Mouse (Mus musculus) CH12.LX (cell line): ENCODE data around the gene Ccdc30. TPM values are rescaled to one million over a fixed set of nuclear protein-coding genes. Genes with fewer than 3 reads are reported as not detected.
A peak's percentile ranks its signal among the peaks of the same experiment; 100 is the strongest.
"Not testable (repeated sequence)": the region's sequence is repeated elsewhere in the genome, so short reads cannot be mapped to it uniquely, and the experiment has no call there.

Experiments used
- DNase-seq: peaks from one replicate; pipeline ENCODE4 v3.0.0-alpha.2; 2013; ENCODE audit errors: extremely low read depth
- H3K27ac ChIP-seq: 2 replicates; pipeline ENCODE4 v1.5.1; 2012; ENCODE audit warnings: low read depth, mild to moderate bottlenecking, control low read depth, moderate library complexity; ENCODE audit not compliant: insufficient read depth
- H3K27me3 ChIP-seq: replicated peaks from 2 replicates; pipeline ENCODE3; 2012; ENCODE audit warnings: inconsistent platforms
- H3K36me3 ChIP-seq, 2 experiments: replicated peaks in 1 of 2; 2 replicates each; pipeline versions ENCODE3 to v1.6.1; 2012; ENCODE audit warnings: inconsistent platforms in 1 of 2, low read length in 1 of 2, mild to moderate bottlenecking in 1 of 2, mixed read lengths in 1 of 2, moderate library complexity in 1 of 2; ENCODE audit not compliant: control insufficient read depth in 1 of 2, insufficient read depth in 1 of 2
- H3K4me1 ChIP-seq, 2 experiments: 2 replicates each; pipeline ENCODE4 v1.6.1; 2012; ENCODE audit warnings: inconsistent platforms in 1 of 2, moderate library complexity in 1 of 2; ENCODE audit not compliant: insufficient read depth in 2 of 2, control insufficient read depth in 1 of 2
- H3K4me2 ChIP-seq: 2 replicates; pipeline ENCODE4 v1.6.1; 2012; ENCODE audit warnings: low read depth, mild to moderate bottlenecking, control low read depth; ENCODE audit not compliant: poor library complexity, insufficient read depth, severe bottlenecking
- H3K4me3 ChIP-seq, 3 experiments: fragments of 150-350 bp in 1 of 3; sonication (generic) in 1 of 3; replicated peaks in 1 of 3; 2 replicates each; pipeline versions ENCODE3 to v1.5.1; 2011 to 2012; ENCODE audit warnings: low read depth in 2 of 3, low read length in 2 of 3, mild to moderate bottlenecking in 2 of 3, moderate library complexity in 2 of 3, control low read depth in 1 of 3, improper control_type of control experiment in 1 of 3, inconsistent platforms in 1 of 3, mixed read lengths in 1 of 3; ENCODE audit not compliant: poor library complexity in 1 of 3
- H3K79me2 ChIP-seq: replicated peaks from 2 replicates; pipeline ENCODE4 v1.6.1; 2012; ENCODE audit warnings: mild to moderate bottlenecking, moderate library complexity; ENCODE audit not compliant: control insufficient read depth, poor library complexity, insufficient read depth, severe bottlenecking; ENCODE audit errors: extremely low read depth
- H3K9ac ChIP-seq: 2 replicates; pipeline ENCODE4 v1.6.1; 2012; ENCODE audit warnings: low read depth, mild to moderate bottlenecking, control low read depth, moderate library complexity; ENCODE audit not compliant: insufficient read depth
- H3K9me3 ChIP-seq: replicated peaks from 2 replicates; pipeline ENCODE3; 2012; ENCODE audit warnings: low read length, inconsistent platforms, mixed read lengths
- CHD1 ChIP-seq: IDR thresholded peaks from 2 replicates; pipeline ENCODE4 v1.6.1; 2012; ENCODE audit warnings: low read depth, low read length, improper control_type of control experiment, inconsistent platforms
- CTCF ChIP-seq, 2 experiments: IDR thresholded peaks in 1 of 2; conservative IDR thresholded peaks in 1 of 2; 2 replicates each; pipeline ENCODE4 v1.5.1; 2011 to 2012; ENCODE audit warnings: low read depth in 2 of 2, low read length in 2 of 2, improper control_type of control experiment in 1 of 2, inconsistent platforms in 1 of 2, mild to moderate bottlenecking in 1 of 2, moderate library complexity in 1 of 2
- ELF1 ChIP-seq: IDR thresholded peaks from 2 replicates; pipeline ENCODE4 v1.6.1; 2014; ENCODE audit warnings: low read depth, mild to moderate bottlenecking, inconsistent platforms, low read length, improper control_type of control experiment
- GABPA ChIP-seq: IDR thresholded peaks from 2 replicates; pipeline ENCODE4 v1.6.1; 2012; ENCODE audit warnings: low read depth, low read length, improper control_type of control experiment, inconsistent platforms; ENCODE audit not compliant: insufficient replicate concordance
- IRF4 ChIP-seq: IDR thresholded peaks from 2 replicates; pipeline ENCODE4 v1.6.1; 2014; ENCODE audit warnings: low read depth, mild to moderate bottlenecking, inconsistent platforms, low read length, improper control_type of control experiment
- JUN ChIP-seq: IDR thresholded peaks from 2 replicates; pipeline ENCODE4 v1.6.1; 2011; ENCODE audit warnings: low read depth, mild to moderate bottlenecking, low read length, improper control_type of control experiment, moderate library complexity; ENCODE audit not compliant: insufficient read depth
- KAT2A ChIP-seq: IDR thresholded peaks from 2 replicates; pipeline ENCODE4 v1.6.1; 2012; ENCODE audit warnings: low read length, improper control_type of control experiment, inconsistent platforms; ENCODE audit not compliant: insufficient replicate concordance
- MXI1 ChIP-seq: IDR thresholded peaks from 2 replicates; pipeline ENCODE4 v1.6.1; 2011; ENCODE audit warnings: mild to moderate bottlenecking, low read depth, low read length, improper control_type of control experiment
- NELFE ChIP-seq: IDR thresholded peaks from 2 replicates; pipeline ENCODE4 v1.6.1; 2011; ENCODE audit warnings: low read depth, low read length, improper control_type of control experiment
- NRF1 ChIP-seq: IDR thresholded peaks from 2 replicates; pipeline ENCODE4 v1.6.1; 2014; ENCODE audit warnings: low read depth, mild to moderate bottlenecking, inconsistent platforms, low read length, improper control_type of control experiment, moderate library complexity
- PAX5 ChIP-seq: IDR thresholded peaks from 2 replicates; pipeline ENCODE4 v1.6.1; 2012; ENCODE audit warnings: low read length, inconsistent platforms, mixed read lengths
- POLR2AphosphoS2 ChIP-seq: IDR thresholded peaks from 2 replicates; pipeline ENCODE4 v1.6.1; 2011; ENCODE audit warnings: low read depth, low read length, improper control_type of control experiment
- RCOR1 ChIP-seq: conservative IDR thresholded peaks from 2 replicates; pipeline ENCODE4 v1.6.1; 2012; ENCODE audit warnings: low read depth, mild to moderate bottlenecking, inconsistent platforms, low read length, improper control_type of control experiment
- SIN3A ChIP-seq: IDR thresholded peaks from 2 replicates; pipeline ENCODE4 v1.6.1; 2012; ENCODE audit warnings: low read length, improper control_type of control experiment, inconsistent platforms
- SMC3 ChIP-seq: IDR thresholded peaks from 2 replicates; pipeline ENCODE4 v1.6.1; 2011; ENCODE audit warnings: low read depth, low read length, improper control_type of control experiment
- TCF12 ChIP-seq: IDR thresholded peaks from 2 replicates; pipeline ENCODE4 v1.6.1; 2014; ENCODE audit warnings: low read depth, mild to moderate bottlenecking, inconsistent platforms, low read length, improper control_type of control experiment
- UBTF ChIP-seq: IDR thresholded peaks from 2 replicates; pipeline ENCODE4 v1.6.1; 2012; ENCODE audit warnings: low read depth, mild to moderate bottlenecking, inconsistent platforms, low read length, improper control_type of control experiment, moderate library complexity
- USF1 ChIP-seq: IDR thresholded peaks from 2 replicates; pipeline ENCODE4 v1.6.1; 2014; ENCODE audit warnings: low read depth, mild to moderate bottlenecking, inconsistent platforms, low read length, improper control_type of control experiment
- USF2 ChIP-seq: conservative IDR thresholded peaks from 2 replicates; pipeline ENCODE4 v1.6.1; 2011; ENCODE audit warnings: low read depth, low read length, improper control_type of control experiment
- ZKSCAN1 ChIP-seq: IDR thresholded peaks from 2 replicates; pipeline ENCODE4 v1.6.1; 2012; ENCODE audit warnings: low read depth, inconsistent platforms, low read length, improper control_type of control experiment, borderline replicate concordance
- ZNF384 ChIP-seq: IDR thresholded peaks from 2 replicates; pipeline ENCODE4 v1.6.1; 2012; ENCODE audit warnings: low read depth, low read length, improper control_type of control experiment, inconsistent platforms
- dilution Hi-C: fragments of 300-500 bp; cut with MboI; formaldehyde crosslinking; loops from 2 replicates; pipeline ENCODE4 v1.14.3; 2020; ENCODE audit warnings: low sequenced_read_pairs; ENCODE audit not compliant: extremely low pct_unique_long_range_greater_than_20kb, extremely low pct_ligation_motif_present
- in situ Hi-C: fragments of 300-500 bp; cut with MboI; formaldehyde crosslinking; loops from 3 replicates; pipeline ENCODE4 v1.14.3; 2019; ENCODE audit warnings: low sequenced_read_pairs, low pct_ligation_motif_present, low pct_unique_long_range_greater_than_20kb, mixed read lengths
- polyA plus RNA-seq: library from polyadenylated mRNA; unstranded; fragments of >175 nt; gene quantifications from 2 replicates; pipeline ENCODE4 v1.2.1, GENCODE M21; 2012; ENCODE audit warnings: low read depth; ENCODE audit not compliant: insufficient read length
- total RNA-seq, 2 experiments: library from RNA; depleted of rRNA; stranded (reverse); fragments of 300-350 nt in 1 of 2; fragments of >200 nt in 1 of 2; gene quantifications; 2 replicates each; pipeline ENCODE4 v1.2.3; 2012 to 2014

The Ccdc30 gene
- total and polyA plus RNA-seq, 3 experiments, result 0.04 TPM; not detected in 2

- peaks cover 83 to 92% of the 10 kb centered on the region in 2 experiments for H3K36me3 ChIP-seq
- H3K9me3 ChIP-seq, H3K27me3 ChIP-seq, H3K4me3 ChIP-seq, DNase-seq, H3K4me1 ChIP-seq, H3K27ac ChIP-seq, H3K9ac ChIP-seq, H3K4me2 ChIP-seq, in situ Hi-C loops, dilution Hi-C loops: not testable (repeated sequence)
- H3K79me2 ChIP-seq, result peaks cover 31% of the 10 kb centered on the region
These were observed 136.5 kb downstream of the Ccdc30 start for GRCm38 (mm10) chr4:119278784-119279183.

DNA sequence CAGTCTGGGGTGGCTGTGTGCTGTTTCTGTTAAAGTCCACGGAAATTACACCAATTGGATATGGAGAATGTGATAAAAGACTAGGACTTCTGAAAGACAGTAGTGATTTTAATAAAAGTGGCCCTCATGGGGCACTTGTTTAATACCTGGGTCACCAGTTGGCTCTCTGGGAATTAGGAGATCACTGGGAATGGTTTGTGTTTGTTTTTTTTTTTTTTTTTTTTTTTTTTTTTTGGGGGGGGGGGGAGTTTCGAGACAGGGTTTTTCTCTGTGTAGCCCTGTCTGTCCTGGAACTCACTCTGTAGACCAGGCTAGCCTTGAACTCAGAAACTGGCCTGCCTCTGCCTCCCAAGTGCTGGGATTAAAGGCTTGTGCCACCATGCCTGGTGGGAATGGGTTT, 139.6 kb downstream of the Ccdc30 start:
- dilution Hi-C loops (no loop called here), in situ Hi-C loops (no loop called here)
- Histone ChIP-seq H3K36me3 (peaks cover 76 to 89% of the 10 kb centered on the region in 2 experiments), H3K9me3 (no peaks in the 10 kb centered on the region), H3K4me1 (no peaks in the 10 kb centered on the region), H3K4me2 (no peak overlapping the region), H3K27ac (no peak overlapping the region), H3K4me3 (no peak overlapping the region), H3K27me3 (no peaks in the 10 kb centered on the region), H3K79me2 (peaks cover 8% of the 10 kb centered on the region), H3K9ac (no peak overlapping the region)
- TF ChIP-seq NELFE, result no peak
- TF ChIP-seq ZNF384, result peak; percentile 51; the same call in 1 of the 2 replicates
- no peak for TF ChIP-seq MXI1
- no peak for TF ChIP-seq PAX5
- TF ChIP-seq POLR2AphosphoS2, result no peak
- TF ChIP-seq KAT2A, result no peak
- no peak for DNase-seq

DNA sequence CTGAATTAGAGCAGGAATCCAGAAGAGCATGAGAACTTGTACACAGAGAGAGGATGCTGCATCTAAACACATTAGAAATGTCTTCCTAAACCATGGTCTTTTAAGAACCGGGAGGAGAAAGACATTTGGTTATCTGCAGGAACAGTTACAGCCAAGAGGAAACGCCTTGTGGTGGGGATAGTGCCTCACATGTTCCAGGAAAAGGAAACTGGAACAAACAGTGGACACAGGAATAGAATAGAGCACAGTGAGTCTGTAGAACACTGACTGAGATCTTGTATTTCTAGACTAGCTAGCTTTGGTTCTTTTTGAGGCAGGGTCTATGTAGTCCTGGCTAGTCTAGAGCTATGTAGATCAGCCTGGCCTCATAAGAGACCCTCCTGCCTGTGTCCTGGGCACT, 140.1 kb downstream of the Ccdc30 start:
- dilution Hi-C loops, result no loop called here
- Histone ChIP-seq H3K79me2 (peaks cover 6% of the 10 kb centered on the region), H3K27ac (no peak overlapping the region), H3K4me2 (no peak overlapping the region), H3K27me3 (no peaks in the 10 kb centered on the region), H3K4me1 (no peaks in the 10 kb centered on the region)
- TF ChIP-seq IRF4, result no peak
- no peak for TF ChIP-seq ELF1
- TF ChIP-seq GABPA, result no peak
- no peak for TF ChIP-seq CTCF (conservative IDR thresholded peaks at IDR 0.05 in 1 of 2, IDR thresholded peaks at IDR 0.05 in 1 of 2; ENCODE audit: low read depth in 2 of 2, low read length in 2 of 2)
- no peak for TF ChIP-seq ZKSCAN1
- TF ChIP-seq JUN, result no peak
- TF ChIP-seq SMC3, result no peak
- TF ChIP-seq NRF1, result no peak
- no peak for TF ChIP-seq SIN3A
- TF ChIP-seq CHD1, result no peak
- no peak for TF ChIP-seq TCF12
- TF ChIP-seq KAT2A, result no peak
- TF ChIP-seq MXI1, result no peak
- no peak for TF ChIP-seq USF2
- no peak for TF ChIP-seq UBTF
- TF ChIP-seq USF1, result no peak
- TF ChIP-seq RCOR1, result no peak
- TF ChIP-seq, all 38 proteins: peak for 0
- no peak overlapping the region for H3K4me3 ChIP-seq
- in situ Hi-C loops, result no loop called here
- H3K9me3 ChIP-seq, result no peaks in the 10 kb centered on the region
- peaks cover 74 to 90% of the 10 kb centered on the region in 2 experiments for H3K36me3 ChIP-seq
- no peak for DNase-seq
- no peak overlapping the region for H3K9ac ChIP-seq
